ENCODE assay signal across 9 mouse cellular contexts in the genomic region with DNA sequence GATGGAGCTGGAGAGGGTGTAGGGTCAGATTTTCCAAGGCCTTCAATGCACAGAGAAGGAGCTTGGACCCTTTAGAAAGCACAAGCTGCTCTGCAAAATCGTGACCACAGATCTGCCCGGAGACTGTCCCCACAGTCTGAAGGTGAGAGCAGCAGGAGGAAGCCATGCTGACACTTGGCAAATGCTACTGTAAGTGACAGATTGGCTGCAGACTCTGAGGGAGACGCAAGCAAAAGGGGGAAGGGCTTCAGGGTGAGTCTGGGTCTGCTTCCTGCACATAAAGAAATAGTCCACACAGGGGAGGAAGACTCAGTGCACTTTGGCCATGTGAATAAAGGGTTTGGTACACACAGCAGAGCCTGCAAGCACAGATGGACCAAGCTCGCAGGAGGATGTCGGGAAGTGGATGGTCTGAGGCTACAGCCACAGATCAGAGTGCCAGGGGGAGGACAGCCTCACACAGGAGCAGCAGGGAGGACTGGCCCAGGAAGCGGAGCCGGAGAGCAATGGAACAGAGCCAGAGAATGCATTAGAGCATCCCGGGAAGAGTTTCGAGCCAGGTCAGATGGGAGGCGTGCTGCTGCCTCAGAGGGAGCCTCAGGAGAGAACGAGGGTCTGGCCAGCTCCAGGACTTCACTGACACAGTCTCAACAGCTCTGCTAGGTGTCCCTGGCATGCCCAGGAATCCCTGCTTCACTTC. TPM values are rescaled to one million over a fixed set of nuclear protein-coding genes. Genes with fewer than 3 reads are reported as not detected.
DNase-seq lines count a peak whose midpoint lies in the region; ATAC-seq and TF ChIP-seq lines count a peak whose summit lies in the region.
"Had no signal": no experiment of that assay in that cellular context is flagged by ENCODE, and none has a peak within 500 bp of the region (broad histone marks: within the 10 kb centered on the region; RNA-seq: fewer than 3 reads in every experiment).

No protein-coding gene starts in this region.

- H3K4me2 ChIP-seq in intestine, postnatal 0 days (replicated peaks; ENCODE audit: low read depth), result no peak overlapping the region
- H3K4me2 ChIP-seq: midbrain, embryonic 12.5 days had no signal

- no peak overlapping the region for H3K9ac ChIP-seq in intestine, postnatal 0 days (ENCODE audit: low read depth, low read length)
- H3K9ac ChIP-seq: midbrain, embryonic 12.5 days had no signal

- no peak for TF ChIP-seq POLR2A in brain, embryonic 14.5 days (IDR thresholded peaks at IDR 0.05; ENCODE audit: borderline replicate concordance, extremely low read depth, insufficient read depth, insufficient read length, poor library complexity, severe bottlenecking)

- no peaks in the 10 kb centered on the region for H3K36me3 ChIP-seq in intestine, postnatal 0 days (ENCODE audit: control insufficient read depth, insufficient read depth)
- H3K36me3 ChIP-seq in megakaryocyte, embryonic 14.5 days (replicated peaks; ENCODE audit: low read length), result peaks cover 78% of the 10 kb centered on the region
- H3K36me3 ChIP-seq: midbrain, embryonic 12.5 days had no signal

- no peak for ATAC-seq in intestine, postnatal 0 days

- no peak overlapping the region for H3K4me3 ChIP-seq in intestine, postnatal 0 days (ENCODE audit: low read depth, low read length)
- H3K4me3 ChIP-seq in megakaryocyte, embryonic 14.5 days (replicated peaks), result peak overlapping the region; percentile 44
- H3K4me3 ChIP-seq: midbrain, embryonic 12.5 days had no signal

- 0 out of 2 replicates have a peak, but pooled peaks cover 11% of the 10 kb centered on the region for H3K4me1 ChIP-seq in intestine, postnatal 0 days (replicated peaks; ENCODE audit: control insufficient read depth, insufficient read depth, low read length)
- peaks cover 87% of the 10 kb centered on the region for H3K4me1 ChIP-seq in megakaryocyte, embryonic 14.5 days

- peak; percentile 98 for DNase-seq in heart, adult 11 months
- DNase-seq in heart, adult 8-10 months (ENCODE audit: low spot score), result no peak
- DNase-seq in brain, embryonic 14.5 days (ENCODE audit: low read depth), result peak; percentile 81
- DNase-seq in gastrocnemius, postnatal 14 days, result peak; percentile 57
- DNase-seq in thymus, postnatal 4 days, result no peak
- no peak for DNase-seq in ovary, adult 18-20 months (ENCODE audit: low spot score)

- intact Hi-C loops in gastrocnemius, postnatal 14 days (cut with DNase I; ENCODE audit: low total_unique reads), result no loop called here

- no peaks in the 10 kb centered on the region for H3K9me3 ChIP-seq in intestine, postnatal 0 days (ENCODE audit: control insufficient read depth)
- no peaks in the 10 kb centered on the region for H3K9me3 ChIP-seq in megakaryocyte, embryonic 14.5 days
- H3K9me3 ChIP-seq: midbrain, embryonic 12.5 days had no signal

- no peak for TF ChIP-seq CTCF in brain, embryonic 14.5 days (IDR thresholded peaks at IDR 0.05; ENCODE audit: borderline replicate concordance, extremely low read depth, insufficient read depth, insufficient read length)
- no peak for TF ChIP-seq CTCF in intestine, postnatal 0 days (IDR thresholded peaks at IDR 0.05; ENCODE audit: low read depth)

- WGBS in intestine, postnatal 0 days, result 48% methylated on average over 11 of the region's 11 CpGs

- H3K27ac ChIP-seq in intestine, postnatal 0 days (ENCODE audit: low read depth, low read length), result peak overlapping the region; percentile 21; the same call in 1 of the 2 replicates
- H3K27ac ChIP-seq: midbrain, embryonic 12.5 days had no signal

- H3K27me3 ChIP-seq in intestine, postnatal 0 days (replicated peaks; ENCODE audit: control insufficient read depth, insufficient read depth, low read length), result no peaks in the 10 kb centered on the region
- H3K27me3 ChIP-seq in megakaryocyte, embryonic 14.5 days (replicated peaks), result no peaks in the 10 kb centered on the region
- H3K27me3 ChIP-seq: midbrain, embryonic 12.5 days had no signal

RNA-seq across cellular contexts. Expression of gene Fnbp1, which starts 35.0 kb away (rescaled TPM):
- total RNA-seq in heart, adult 8-10 months (2022), result 10 to 100 TPM; 47.2 to 63.1 (median 52.7) TPM
- 34.1 and 46.3 TPM in 2 replicates for polyA plus RNA-seq in brain, embryonic 14.5 days (2012; rRNA removed)
- 10 to 100 TPM; 16.5 to 21.1 TPM for total RNA-seq in gastrocnemius, postnatal 14 days (2021)
- polyA plus RNA-seq in intestine, postnatal 0 days (2015; fragmentation: Nextera tagmentation; extraction: Ambion mirVana), result 10.4 and 11.8 TPM in 2 replicates
- polyA plus RNA-seq in megakaryocyte, embryonic 14.5 days (2012; ENCODE audit: insufficient read depth, low replicate concordance), result 44.7 and 52.5 TPM in 2 replicates

RNA-seq across cellular contexts. Expression of gene Gpr107, which starts 45.3 kb away (rescaled TPM):
- 10 to 100 TPM; 27.1 to 34.5 (median 29.8) TPM for total RNA-seq in heart, adult 8-10 months (2022)
- 34.1 and 35.3 TPM in 2 replicates for polyA plus RNA-seq in brain, embryonic 14.5 days (2012; rRNA removed)
- 10 to 100 TPM; 24.7 to 25.2 TPM for total RNA-seq in gastrocnemius, postnatal 14 days (2021)
- 46.8 and 48.3 TPM in 2 replicates for polyA plus RNA-seq in intestine, postnatal 0 days (2015; fragmentation: Nextera tagmentation; extraction: Ambion mirVana)
- polyA plus RNA-seq in megakaryocyte, embryonic 14.5 days (2012; ENCODE audit: insufficient read depth, low replicate concordance), result 5.0 and 11.9 TPM in 2 replicates

Comparison
In these comparisons a context has a peak if more than half of its experiments do, and no peak if none do; other contexts are left out.
1. DNase-seq: peak in heart, adult 11 months (single experiment), brain, embryonic 14.5 days (single experiment) and gastrocnemius, postnatal 14 days (single experiment); none in heart, adult 8-10 months (single experiment), thymus, postnatal 4 days (single experiment) and ovary, adult 18-20 months (single experiment).